Mouse (Mus musculus) effector memory CD4-positive, alpha-beta T cell, adult 5 months (primary cell): ENCODE results near the gene AI182371. TPM values are rescaled to one million over a fixed set of nuclear protein-coding genes. Genes with fewer than 3 reads are reported as not detected.

Experiments used
- polyA plus RNA-seq: library from polyadenylated mRNA; unstranded; fragments of 100-300 nt; shearing (Covaris generic); gene quantifications from one replicate; pipeline ENCODE4 v1.2.1, GENCODE M21; 2017

Gene AI182371
- 2.8 TPM for polyA plus RNA-seq

DNA sequence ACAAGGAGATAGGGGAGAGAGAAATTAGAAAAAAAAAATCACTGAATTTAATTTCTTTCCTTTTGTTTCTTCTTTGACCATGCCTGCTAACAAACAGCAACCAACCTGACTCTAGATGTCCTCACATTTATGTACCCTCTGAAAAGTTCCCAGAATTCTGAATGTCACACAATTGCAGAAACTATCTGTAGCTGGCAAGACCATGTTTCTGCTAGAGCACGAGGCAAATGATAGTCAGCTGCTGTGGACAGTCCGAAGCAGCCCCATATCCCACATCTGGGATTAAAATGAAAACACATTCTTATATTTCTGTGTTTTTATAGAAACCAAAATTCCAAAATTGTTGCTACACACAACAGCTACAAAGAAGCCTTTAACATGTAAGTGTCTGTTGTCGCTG, at the start of gene AI182371:
Gene AI182371 (minus strand): TSS at position 101 of the 400 bp plus-strand sequence.

DNA sequence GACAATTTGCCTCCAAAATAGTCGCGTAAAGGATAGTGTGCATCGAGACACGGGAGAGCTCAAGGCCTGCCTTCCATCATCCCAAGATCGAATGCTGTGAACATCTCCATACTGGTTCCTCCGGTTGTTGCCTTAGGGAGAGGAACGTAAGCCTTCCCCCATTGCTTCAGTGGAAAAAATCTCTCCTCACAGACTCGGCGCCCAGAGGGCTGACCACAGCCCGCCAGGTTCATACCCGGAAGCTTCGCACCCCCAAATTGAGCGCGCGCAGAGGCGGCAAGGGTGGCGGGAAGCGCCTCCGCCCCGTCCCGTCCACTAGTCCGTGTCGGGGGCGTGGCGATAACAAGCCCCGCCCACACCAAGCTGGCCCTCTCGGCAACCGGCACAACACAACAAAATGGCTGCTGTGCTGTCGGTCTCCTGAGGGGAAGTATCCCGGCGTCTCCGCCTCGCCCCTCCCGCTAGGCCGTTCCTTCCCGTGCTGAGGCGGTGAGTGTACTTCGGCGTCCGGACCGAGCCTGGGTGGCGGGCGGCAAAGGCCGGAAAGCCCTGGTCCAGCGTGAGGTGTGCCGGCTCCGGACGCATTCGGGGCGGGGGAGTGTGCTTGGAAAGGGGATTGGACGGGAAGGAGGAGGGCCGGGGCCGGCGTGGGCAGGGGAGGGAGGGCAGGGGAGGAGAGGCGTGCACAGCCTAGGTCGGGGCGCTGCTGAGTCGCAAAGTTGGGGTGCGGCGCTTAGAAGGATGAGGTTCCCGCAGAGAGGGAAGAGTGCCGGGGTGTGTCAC, 8.0 kb upstream of the AI182371 start, which contains the start of gene Cntrl:
Gene Cntrl (plus strand): TSS at position 352 of the 783 bp plus-strand sequence.

DNA sequence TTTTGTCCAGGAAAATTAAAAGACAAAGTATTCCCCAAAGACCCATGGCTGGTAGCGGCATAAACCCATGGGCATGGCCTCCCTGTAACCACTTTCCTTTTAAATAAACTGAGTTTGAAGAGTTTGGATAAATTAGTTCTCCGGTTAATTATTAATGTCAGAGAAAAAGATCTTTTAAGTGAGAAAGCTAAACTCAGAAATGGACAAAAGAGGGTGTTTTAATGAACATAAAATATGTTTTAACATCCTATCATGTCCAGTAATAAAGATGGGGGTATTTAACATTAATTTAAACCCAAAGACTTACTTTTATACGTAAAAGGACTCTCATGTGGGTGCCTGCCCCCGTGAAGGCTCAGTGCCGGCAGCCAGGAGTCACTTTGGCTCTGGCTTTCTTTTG, 40.0 kb downstream of the AI182371 start, which contains the start of gene Hc:
Gene Hc (minus strand): TSS at position 101 of the 400 bp plus-strand sequence.

Other genes starting within 250 kb of the AI182371 start
- gene Cutal, start 227.1 kb downstream of the AI182371 start, polyA plus RNA-seq = not detected
- gene Psmd5, start 226.6 kb downstream of the AI182371 start, polyA plus RNA-seq = 37.8 TPM
- gene Phf19, start 187.5 kb downstream of the AI182371 start, polyA plus RNA-seq = 2.5 TPM
- 1,228 TPM for gene Traf1, start 139.8 kb downstream of the AI182371 start, polyA plus RNA-seq
- not detected for gene Hc, start 40.1 kb downstream of the AI182371 start, polyA plus RNA-seq
- gene Cntrl, start 7.9 kb upstream of the AI182371 start, polyA plus RNA-seq = 109 TPM
- 219 TPM for gene Rab14, start 99.6 kb upstream of the AI182371 start, polyA plus RNA-seq
- 5.5 TPM for gene Gsn, start 154.8 kb upstream of the AI182371 start, polyA plus RNA-seq
- 0.35 TPM for gene Stom, start 235.4 kb upstream of the AI182371 start, polyA plus RNA-seq